Mouse (Mus musculus) limb, embryonic 11.5 days (tissue): Measurements from ENCODE around the gene Arhgap10. TPM values are rescaled to one million over a fixed set of nuclear protein-coding genes. Genes with fewer than 3 reads are reported as not detected.

Experiments
- ATAC-seq: fragments of 200-750 bp; cut with Nextera tagmentation; 2 replicates; pipeline ENCODE4 v1.8.0; 2017; ENCODE audit warnings: low read depth; ENCODE audit not compliant: insufficient number of reproducible peaks, low FRiP score, low TSS enrichment
- DNase-seq: peaks from one replicate; pipeline ENCODE4 v3.0.0-alpha.2; 2015; ENCODE audit warnings: low spot score
- H3K27ac ChIP-seq: fragments of 300-500 bp; sonication (generic); replicated peaks from 2 replicates; pipeline ENCODE4 v1.5.1; 2014; ENCODE audit warnings: low read depth, mild to moderate bottlenecking, low read length
- H3K27me3 ChIP-seq: fragments of 300-500 bp; sonication (generic); 2 replicates; pipeline ENCODE4 v1.6.1; 2014; ENCODE audit warnings: mild to moderate bottlenecking, low read length, mixed read lengths; ENCODE audit not compliant: control insufficient read depth, insufficient read depth
- H3K36me3 ChIP-seq: fragments of 300-500 bp; sonication (generic); 2 replicates; pipeline ENCODE4 v1.6.1; 2014; ENCODE audit warnings: mild to moderate bottlenecking, low read length, moderate library complexity, mixed read lengths; ENCODE audit not compliant: control insufficient read depth, insufficient read depth
- H3K4me1 ChIP-seq: fragments of 300-500 bp; sonication (generic); 2 replicates; pipeline ENCODE4 v1.6.1; 2014; ENCODE audit warnings: low read length, mixed read lengths; ENCODE audit not compliant: control insufficient read depth, insufficient read depth
- H3K4me2 ChIP-seq: fragments of 300-500 bp; sonication (generic); 2 replicates; pipeline ENCODE4 v1.6.1; 2014; ENCODE audit warnings: low read depth, mild to moderate bottlenecking, moderate library complexity; ENCODE audit not compliant: severe bottlenecking
- H3K4me3 ChIP-seq: fragments of 300-500 bp; sonication (generic); 2 replicates; pipeline ENCODE4 v1.5.1; 2014; ENCODE audit warnings: low read depth, low read length
- H3K9ac ChIP-seq: fragments of 300-500 bp; sonication (generic); 2 replicates; pipeline ENCODE4 v1.6.1; 2014; ENCODE audit warnings: mild to moderate bottlenecking, low read length
- H3K9me3 ChIP-seq: fragments of 300-500 bp; sonication (generic); 2 replicates; pipeline ENCODE4 v1.6.1; 2016; ENCODE audit warnings: low read length; ENCODE audit not compliant: control insufficient read depth
- WGBS: fragments of 180-500 bp; shearing (Covaris S2); extraction: QIAGEN DNeasy Blood & Tissue Kit; methylation state at CpG from one replicate; pipeline ENCODE4 v1.1.7; 2014; 5-methylcytosine and 5-hydroxymethylcytosine counted together
- polyA plus RNA-seq: library from polyadenylated mRNA; unstranded; fragments of >200 nt; fragmentation: Nextera tagmentation; extraction: Ambion mirVana; gene quantifications from 2 replicates; pipeline ENCODE4 v1.2.1, GENCODE M21; 2014

Arhgap10 gene
- polyA plus RNA-seq, 1 experiment from 2014 or later: 37.4 TPM

GRCm38 (mm10) chr8:77282605-77283236, 235.0 kb downstream of the Arhgap10 start:
- WGBS: 84% methylated on average over 7 of the region's 7 CpGs
- Histone ChIP-seq H3K4me2 (no peak overlapping the region), H3K36me3 (no peaks in the 10 kb centered on the region), H3K27me3 (no peaks in the 10 kb centered on the region), H3K9ac (no peak overlapping the region), H3K4me1 (no peaks in the 10 kb centered on the region), H3K27ac (no peak overlapping the region), H3K9me3 (no peaks in the 10 kb centered on the region), H3K4me3 (no peak overlapping the region)
- DNase-seq: no peak
- ATAC-seq: no peak

GRCm38 (mm10) chr8:77279977-77280376, 237.8 kb downstream of the Arhgap10 start:
- no peaks in the 10 kb centered on the region for H3K27me3 ChIP-seq
- DNase-seq (no peak), ATAC-seq (no peak)
- no peak overlapping the region for H3K4me2 ChIP-seq
- no peaks in the 10 kb centered on the region for H3K36me3 ChIP-seq
- H3K9ac ChIP-seq: no peak overlapping the region
- no peaks in the 10 kb centered on the region for H3K9me3 ChIP-seq
- no peaks in the 10 kb centered on the region for H3K4me1 ChIP-seq
- no peak overlapping the region for H3K27ac ChIP-seq
- H3K4me3 ChIP-seq: no peak overlapping the region
- WGBS: 27% methylated on average over 3 of the region's 3 CpGs

- 95% methylated on average over 4 of the region's 4 CpGs for WGBS
- no peak for DNase-seq
Observed at GRCm38 (mm10) chr8:77278246-77278645, 239.5 kb downstream of the Arhgap10 start.

GRCm38 (mm10) chr8:77276827-77277226, 240.9 kb downstream of the Arhgap10 start:
- Histone ChIP-seq H3K9me3 (no peaks in the 10 kb centered on the region), H3K27ac (no peak overlapping the region), H3K4me3 (no peak overlapping the region), H3K4me1 (no peaks in the 10 kb centered on the region), H3K36me3 (no peaks in the 10 kb centered on the region), H3K4me2 (no peak overlapping the region), H3K9ac (no peak overlapping the region), H3K27me3 (no peaks in the 10 kb centered on the region)
- no peak for ATAC-seq
- no peak for DNase-seq
- 78% methylated on average over 10 of the region's 10 CpGs for WGBS

More at GRCm38 (mm10) chr8:77278246-77278645, 239.5 kb downstream of the Arhgap10 start:
- no peak for ATAC-seq
- Histone ChIP-seq H3K9me3 (no peaks in the 10 kb centered on the region), H3K4me1 (no peaks in the 10 kb centered on the region), H3K36me3 (no peaks in the 10 kb centered on the region), H3K27ac (no peak overlapping the region), H3K27me3 (no peaks in the 10 kb centered on the region), H3K4me2 (no peak overlapping the region), H3K9ac (no peak overlapping the region), H3K4me3 (no peak overlapping the region)

GRCm38 (mm10) chr8:77275571-77275970, 242.2 kb downstream of the Arhgap10 start:
- Histone ChIP-seq H3K9me3 (no peaks in the 10 kb centered on the region), H3K4me3 (no peak overlapping the region), H3K36me3 (no peaks in the 10 kb centered on the region), H3K27ac (no peak overlapping the region), H3K9ac (no peak overlapping the region), H3K4me1 (no peaks in the 10 kb centered on the region), H3K27me3 (no peaks in the 10 kb centered on the region), H3K4me2 (no peak overlapping the region)
- ATAC-seq (no peak), DNase-seq (no peak)
- 92% methylated on average over 5 of the region's 5 CpGs for WGBS

- Histone ChIP-seq H3K4me3 (no peak overlapping the region), H3K9me3 (no peaks in the 10 kb centered on the region; the same call in 1 of the 2 replicates), H3K9ac (no peak overlapping the region), H3K27ac (no peak overlapping the region), H3K4me1 (peaks cover under 1% of the 10 kb centered on the region; the same call in 1 of the 2 replicates), H3K4me2 (no peak overlapping the region), H3K36me3 (no peaks in the 10 kb centered on the region), H3K27me3 (no peaks in the 10 kb centered on the region)
- WGBS: 92% methylated on average over 6 of the region's 6 CpGs
- ATAC-seq (no peak), DNase-seq (no peak)
Observed at GRCm38 (mm10) chr8:77272136-77272535, 245.6 kb downstream of the Arhgap10 start.

GRCm38 (mm10) chr8:77267941-77268405, 249.8 kb downstream of the Arhgap10 start:
- no peak for ATAC-seq
- no peak for DNase-seq
- Histone ChIP-seq H3K9ac (no peak overlapping the region), H3K36me3 (no peaks in the 10 kb centered on the region), H3K4me1 (peaks cover 3% of the 10 kb centered on the region; the same call in 1 of the 2 replicates), H3K4me3 (no peak overlapping the region), H3K9me3 (no peaks in the 10 kb centered on the region; the same call in 1 of the 2 replicates), H3K27me3 (no peaks in the 10 kb centered on the region), H3K27ac (no peak overlapping the region), H3K4me2 (no peak overlapping the region)
- 19% methylated on average over 1 of the region's 1 CpGs for WGBS

- H3K9me3 ChIP-seq: no peaks in the 10 kb centered on the region
- no peak for ATAC-seq
- no peak for DNase-seq
Observed at GRCm38 (mm10) chr8:77262216-77263009, 255.3 kb downstream of the Arhgap10 start.

More at GRCm38 (mm10) chr8:77262216-77263009, 255.3 kb downstream of the Arhgap10 start:
- H3K27ac ChIP-seq: no peak overlapping the region
- no peaks in the 10 kb centered on the region for H3K36me3 ChIP-seq
- 74% methylated on average over 12 of the region's 12 CpGs for WGBS
- H3K9ac ChIP-seq: no peak overlapping the region
- H3K4me1 ChIP-seq: peaks cover 3% of the 10 kb centered on the region; the same call in 1 of the 2 replicates
- H3K4me3 ChIP-seq: no peak overlapping the region
- H3K4me2 ChIP-seq: no peak overlapping the region
- H3K27me3 ChIP-seq: no peaks in the 10 kb centered on the region
